ENCODE assay signal across 8 mouse cellular contexts in the genomic region with DNA sequence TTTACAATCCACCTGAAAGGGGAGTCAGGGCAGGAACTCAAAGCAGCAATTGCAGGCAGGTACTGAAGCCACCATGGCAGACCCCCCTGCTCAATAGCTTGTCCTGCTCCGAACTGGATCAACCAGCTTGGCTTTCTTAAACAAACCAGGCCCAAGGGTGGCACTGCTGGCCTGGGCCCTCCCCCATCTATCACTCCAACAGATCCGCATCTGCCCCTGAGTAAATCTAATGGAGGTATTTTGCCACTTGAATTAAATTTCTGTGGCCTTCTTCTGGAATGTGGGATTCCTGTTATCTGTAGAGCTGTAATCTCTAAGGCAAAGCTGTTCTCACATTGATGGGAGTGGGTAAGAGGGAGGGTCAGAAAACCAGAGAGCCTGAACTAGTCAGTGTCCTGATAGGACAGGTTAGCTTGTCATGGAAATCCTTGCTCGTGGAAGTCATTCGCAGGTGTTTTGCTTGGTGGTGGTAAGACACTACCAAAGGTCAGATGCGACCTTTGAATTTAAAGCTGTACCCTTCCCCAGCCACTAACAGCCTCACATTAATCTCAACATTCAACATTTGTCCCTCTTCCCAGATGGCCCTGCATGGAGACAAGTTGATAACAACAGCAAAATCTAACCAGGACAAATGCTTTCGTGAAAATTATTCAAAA. TPM values are rescaled to one million over a fixed set of nuclear protein-coding genes. Genes with fewer than 3 reads are reported as not detected.
DNase-seq lines count a peak whose midpoint lies in the region; ATAC-seq lines count a peak whose summit lies in the region.

No protein-coding gene starts in this region.

- WGBS in heart, embryonic 12.5 days: 29% methylated on average over 6 of the region's 6 CpGs
- 29% methylated on average over 6 of the region's 6 CpGs for WGBS in forebrain, embryonic 14.5 days
- WGBS in liver, embryonic 11.5 days: 26% methylated on average over 6 of the region's 6 CpGs

- H3K27ac ChIP-seq in heart, embryonic 12.5 days (ENCODE audit: poor library complexity, severe bottlenecking): peak overlapping the region; percentile 75; the same call in 1 of the 2 replicates
- 0 out of 2 replicates have a peak overlapping the region, but pooled peaks have one; percentile 5 for H3K27ac ChIP-seq in forebrain, embryonic 14.5 days (ENCODE audit: low read depth, low read length)
- H3K27ac ChIP-seq in liver, embryonic 11.5 days (ENCODE audit: low read depth, low read length): peak overlapping the region; percentile 35; the same call in 1 of the 2 replicates

- H3K9ac ChIP-seq in heart, embryonic 12.5 days: peak overlapping the region; percentile 85
- H3K9ac ChIP-seq in forebrain, embryonic 14.5 days (ENCODE audit: low read length): peak overlapping the region; percentile 76
- peak overlapping the region; percentile 65 for H3K9ac ChIP-seq in liver, embryonic 11.5 days (ENCODE audit: low read depth, low read length)

- H3K9me3 ChIP-seq in heart, embryonic 12.5 days (replicated peaks): no peaks in the 10 kb centered on the region
- no peaks in the 10 kb centered on the region for H3K9me3 ChIP-seq in forebrain, embryonic 14.5 days (replicated peaks; ENCODE audit: control insufficient read depth, low read length)
- H3K9me3 ChIP-seq in liver, embryonic 11.5 days (ENCODE audit: control insufficient read depth, low read length): no peaks in the 10 kb centered on the region

- intact Hi-C loops in heart, postnatal 36 days (cut with DNase I): loop anchor here (5.0 kb wide), 1 partner anchor 205 kb away; a partner anchor contains a TSS

- no peak for DNase-seq in heart, postnatal 36 days
- DNase-seq in ES-CJ7 (ENCODE audit: low read depth, low spot score): peak; percentile 22
- no peak for DNase-seq in forebrain, embryonic 14.5 days (ENCODE audit: low spot score)
- DNase-seq in liver, embryonic 11.5 days (ENCODE audit: low spot score): no peak
- DNase-seq in splenic B cell, adult 2 months (ENCODE audit: low read depth, low spot score): peak; percentile 15
- no peak for DNase-seq in right cerebral cortex, postnatal 14 days
- no peak for DNase-seq in left cerebral cortex, adult 8-10 months (ENCODE audit: low spot score in 2 of 2)

- H3K36me3 ChIP-seq in heart, embryonic 12.5 days: peaks cover 4% of the 10 kb centered on the region; the same call in 1 of the 2 replicates
- H3K36me3 ChIP-seq in forebrain, embryonic 14.5 days (ENCODE audit: control insufficient read depth, insufficient read depth, low read length): no peaks in the 10 kb centered on the region
- H3K36me3 ChIP-seq in liver, embryonic 11.5 days (ENCODE audit: control insufficient read depth, insufficient read depth, low read length): no peaks in the 10 kb centered on the region
- H3K36me3 ChIP-seq in splenic B cell, adult 2 months (ENCODE audit: control insufficient read depth, insufficient read depth, low read length, poor library complexity, severe bottlenecking): no peaks in the 10 kb centered on the region

- no peaks in the 10 kb centered on the region for H3K27me3 ChIP-seq in heart, embryonic 12.5 days (replicated peaks)
- H3K27me3 ChIP-seq in forebrain, embryonic 14.5 days (replicated peaks; ENCODE audit: control insufficient read depth, insufficient read depth, low read length): no peaks in the 10 kb centered on the region
- no peaks in the 10 kb centered on the region for H3K27me3 ChIP-seq in liver, embryonic 11.5 days (replicated peaks; ENCODE audit: control insufficient read depth, insufficient read depth, low read length)
- H3K27me3 ChIP-seq in splenic B cell, adult 2 months (ENCODE audit: control insufficient read depth, insufficient read depth, low read length, poor library complexity, severe bottlenecking): no peaks in the 10 kb centered on the region

- no peak for ATAC-seq in heart, embryonic 12.5 days (ENCODE audit: insufficient number of reproducible peaks, low FRiP score)
- 0 out of 2 replicates have a peak, but pooled peaks have one; percentile 1 for ATAC-seq in forebrain, embryonic 14.5 days
- no peak for ATAC-seq in liver, embryonic 11.5 days (replicated peaks; ENCODE audit: low FRiP score)

- H3K4me2 ChIP-seq in heart, embryonic 12.5 days: peak overlapping the region; percentile 72
- H3K4me2 ChIP-seq in forebrain, embryonic 14.5 days (ENCODE audit: low read length): peak overlapping the region; percentile 89
- H3K4me2 ChIP-seq in liver, embryonic 11.5 days: peak overlapping the region; percentile 72

- peak overlapping the region; percentile 88 for H3K4me3 ChIP-seq in heart, embryonic 12.5 days
- peak overlapping the region; percentile 57 for H3K4me3 ChIP-seq in forebrain, embryonic 14.5 days (ENCODE audit: low read depth, low read length)
- H3K4me3 ChIP-seq in liver, embryonic 11.5 days (ENCODE audit: low read depth, low read length): peak overlapping the region; percentile 58

- peaks cover 6% of the 10 kb centered on the region for H3K4me1 ChIP-seq in heart, embryonic 12.5 days (replicated peaks)
- peaks cover 7% of the 10 kb centered on the region; the same call in 1 of the 2 replicates for H3K4me1 ChIP-seq in forebrain, embryonic 14.5 days (ENCODE audit: control insufficient read depth, insufficient read depth, low read length)
- peaks cover 7% of the 10 kb centered on the region for H3K4me1 ChIP-seq in liver, embryonic 11.5 days (replicated peaks; ENCODE audit: control insufficient read depth, insufficient read depth, low read length)

RNA-seq across cellular contexts. Expression of a gene that starts 0.5 kb away (rescaled TPM):
- not detected in 2 replicates for polyA plus RNA-seq in heart, embryonic 12.5 days (2016; fragmentation: Nextera tagmentation; extraction: Ambion mirVana)
- total RNA-seq in heart, postnatal 36 days (2021): not detected
- polyA plus RNA-seq in forebrain, embryonic 14.5 days (2014; fragmentation: Nextera tagmentation; extraction: Ambion mirVana): not detected in 2 replicates
- polyA plus RNA-seq in liver, embryonic 11.5 days (2014; fragmentation: Nextera tagmentation; extraction: Ambion mirVana): not detected in 2 replicates
- total RNA-seq in left cerebral cortex, adult 8-10 months (2022): not detected

RNA-seq across cellular contexts. Expression of a gene that starts 1.3 kb away (rescaled TPM):
- 17.1 and 18.5 TPM in 2 replicates for polyA plus RNA-seq in heart, embryonic 12.5 days (2016; fragmentation: Nextera tagmentation; extraction: Ambion mirVana)
- total RNA-seq in heart, postnatal 36 days (2021): 1 to 10 TPM; 5.5 to 6.7 TPM
- 8.6 and 10.2 TPM in 2 replicates for polyA plus RNA-seq in forebrain, embryonic 14.5 days (2014; fragmentation: Nextera tagmentation; extraction: Ambion mirVana)
- polyA plus RNA-seq in liver, embryonic 11.5 days (2014; fragmentation: Nextera tagmentation; extraction: Ambion mirVana): 23.8 and 26.2 TPM in 2 replicates
- 1 to 10 TPM; 2.5 to 4.6 (median 3.7) TPM for total RNA-seq in left cerebral cortex, adult 8-10 months (2022)

Comparison
In these comparisons a context has a peak if more than half of its experiments do, and no peak if none do; other contexts are left out.
1. H3K27ac ChIP-seq: peak in every context shown above with its lines; median percentile 75 in heart, embryonic 12.5 days; 35 in liver, embryonic 11.5 days; 5 in forebrain, embryonic 14.5 days.
2. DNase-seq: peak in ES-CJ7 (single experiment) and splenic B cell, adult 2 months (single experiment); none in heart, postnatal 36 days (0 of 2), forebrain, embryonic 14.5 days (single experiment), liver, embryonic 11.5 days (single experiment), right cerebral cortex, postnatal 14 days (single experiment) and left cerebral cortex, adult 8-10 months (0 of 2).
3. Peak in every context shown above with its lines, with median percentiles within 50 percentile points of each other: H3K4me2 ChIP-seq, H3K4me3 ChIP-seq and H3K9ac ChIP-seq.